Mouse (Mus musculus): ENCODE results near the gene Fmo1. TPM values are rescaled to one million over a fixed set of nuclear protein-coding genes. Genes with fewer than 3 reads are reported as not detected.

Fmo1 gene
- polyA plus RNA-seq (2012; fragmentation: generic; extraction: Trizol), result 5.0 TPM

DNA sequence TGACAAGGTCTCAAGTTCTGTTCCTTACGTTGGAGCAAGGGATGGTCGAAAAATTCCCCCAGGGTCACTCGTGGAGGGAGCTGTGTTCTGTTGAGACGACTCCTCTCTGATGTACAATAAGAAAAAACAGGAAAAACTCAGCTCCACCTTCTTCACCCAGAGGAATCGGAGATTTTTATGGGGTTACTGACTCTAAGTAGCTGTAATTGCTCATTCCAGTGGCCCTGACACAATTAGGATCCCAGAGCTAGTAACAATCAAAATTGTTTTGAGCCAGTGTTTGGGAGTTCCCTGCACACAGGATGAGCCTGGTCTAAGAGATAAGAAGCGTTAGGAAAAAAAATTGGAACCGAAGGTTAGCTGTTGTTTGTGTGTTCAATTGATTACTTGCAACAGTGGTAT lies at the start of gene Fmo1:
Gene Fmo1 (minus strand): TSS at position 331 of the 402 bp plus-strand sequence.
- Histone ChIP-seq H3K4me2 (ENCODE audit: low read depth) (no peak within 1 kb of the TSS), H3ac (ENCODE audit: control insufficient read depth, insufficient read length) (no peak within 1 kb of the TSS), H3K36me3 (ENCODE audit: control insufficient read depth, insufficient read depth) (no peaks in the 10 kb centered on the region), H3K79me2 (ENCODE audit: control insufficient read depth, insufficient read depth) (no peaks in the 10 kb centered on the region), H3K4me3 (no peak within 1 kb of the TSS), H3K27me3 (ENCODE audit: control insufficient read depth, insufficient read depth, insufficient read length) (peaks cover 4% of the 10 kb centered on the region)
- TF ChIP-seq USF1 (IDR thresholded peaks at IDR 0.05; ENCODE audit: low read depth) (no peak), TCF12 (IDR thresholded peaks at IDR 0.05; ENCODE audit: insufficient read depth, poor library complexity, severe bottlenecking) (no peak), CEBPB (IDR thresholded peaks at IDR 0.05; ENCODE audit: insufficient read depth, poor library complexity, severe bottlenecking) (no peak), SRF (IDR thresholded peaks at IDR 0.05; ENCODE audit: control insufficient read depth, insufficient read length, low read depth) (no peak), MYOG (IDR thresholded peaks at IDR 0.05; ENCODE audit: control insufficient read depth in 1 of 3, insufficient read depth in 1 of 3, insufficient read length in 2 of 3, low read depth in 2 of 3) (no peak), TCF3 (IDR thresholded peaks at IDR 0.05; ENCODE audit: insufficient read length, low read depth) (no peak), REST (IDR thresholded peaks at IDR 0.05; ENCODE audit: insufficient read depth, insufficient read length) (no peak), POLR2A (IDR thresholded peaks at IDR 0.05; ENCODE audit: insufficient read length, low read depth) (no peak), E2F4 (IDR thresholded peaks at IDR 0.05; ENCODE audit: insufficient read depth) (no peak), MAX (IDR thresholded peaks at IDR 0.05; ENCODE audit: low read depth) (no peak), POLR2AphosphoS2 (IDR thresholded peaks at IDR 0.05; ENCODE audit: insufficient read length, low read depth) (no peak), MYOD1 (IDR thresholded peaks at IDR 0.05; ENCODE audit: control insufficient read depth in 1 of 3, insufficient read length in 2 of 3, low read depth in 2 of 3) (no peak)

DNA sequence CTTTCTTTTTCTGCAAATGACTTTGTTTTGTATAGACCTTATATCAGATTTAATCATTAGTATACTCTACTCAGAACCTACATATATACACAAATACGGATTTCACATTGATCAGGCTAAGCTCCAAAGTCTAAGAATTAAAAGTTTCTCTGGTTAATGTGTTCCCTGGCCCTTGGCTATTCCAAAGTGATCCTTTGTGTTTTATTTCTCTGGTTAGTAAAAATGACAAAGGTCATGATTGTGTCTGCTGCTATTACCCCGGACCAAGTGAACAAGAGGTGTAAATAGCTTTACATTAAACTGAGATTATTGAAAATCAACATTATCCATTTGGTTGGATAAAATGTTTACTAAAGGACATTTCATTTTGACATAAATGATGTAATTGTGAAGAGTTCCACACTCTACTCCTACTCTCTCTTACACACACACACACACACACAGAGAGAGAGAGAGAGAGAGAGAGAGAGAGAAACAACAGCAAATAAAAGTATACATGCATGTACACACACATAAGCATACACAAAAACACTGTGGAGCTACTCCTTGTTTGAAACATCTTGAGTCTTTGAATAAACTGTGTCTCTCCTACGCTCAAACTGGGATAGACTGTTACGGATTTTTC lies 48.6 kb upstream of the Fmo1 start:
- no peak overlapping the region for H3K4me3 ChIP-seq
- H3K36me3 ChIP-seq (ENCODE audit: control insufficient read depth, insufficient read depth), result no peaks in the 10 kb centered on the region
- peaks cover 10% of the 10 kb centered on the region for H3K27me3 ChIP-seq (ENCODE audit: control insufficient read depth, insufficient read depth, insufficient read length)
- H3K79me2 ChIP-seq (ENCODE audit: control insufficient read depth, insufficient read depth), result no peaks in the 10 kb centered on the region
- H3K4me2 ChIP-seq (ENCODE audit: low read depth), result no peak overlapping the region
- H3ac ChIP-seq (ENCODE audit: control insufficient read depth, insufficient read length), result no peak overlapping the region
- no peak for TF ChIP-seq E2F4 (IDR thresholded peaks at IDR 0.05; ENCODE audit: insufficient read depth)
- no peak for TF ChIP-seq POLR2AphosphoS2 (IDR thresholded peaks at IDR 0.05; ENCODE audit: insufficient read length, low read depth)
- no peak for TF ChIP-seq REST (IDR thresholded peaks at IDR 0.05; ENCODE audit: insufficient read depth, insufficient read length)
- no peak for TF ChIP-seq USF1 (IDR thresholded peaks at IDR 0.05; ENCODE audit: low read depth)
- TF ChIP-seq MAX (IDR thresholded peaks at IDR 0.05; ENCODE audit: low read depth), result no peak
- no peak for TF ChIP-seq TCF3 (IDR thresholded peaks at IDR 0.05; ENCODE audit: insufficient read length, low read depth)
- TF ChIP-seq POLR2A (IDR thresholded peaks at IDR 0.05; ENCODE audit: insufficient read length, low read depth), result no peak
- TF ChIP-seq MYOG (IDR thresholded peaks at IDR 0.05; ENCODE audit: control insufficient read depth in 1 of 3, insufficient read depth in 1 of 3, insufficient read length in 2 of 3, low read depth in 2 of 3), result no peak
- TF ChIP-seq SRF (IDR thresholded peaks at IDR 0.05; ENCODE audit: control insufficient read depth, insufficient read length, low read depth), result no peak
- no peak for TF ChIP-seq CEBPB (IDR thresholded peaks at IDR 0.05; ENCODE audit: insufficient read depth, poor library complexity, severe bottlenecking)
- no peak for TF ChIP-seq MYOD1 (IDR thresholded peaks at IDR 0.05; ENCODE audit: control insufficient read depth in 1 of 3, insufficient read length in 2 of 3, low read depth in 2 of 3)
- no peak for TF ChIP-seq TCF12 (IDR thresholded peaks at IDR 0.05; ENCODE audit: insufficient read depth, poor library complexity, severe bottlenecking)

DNA sequence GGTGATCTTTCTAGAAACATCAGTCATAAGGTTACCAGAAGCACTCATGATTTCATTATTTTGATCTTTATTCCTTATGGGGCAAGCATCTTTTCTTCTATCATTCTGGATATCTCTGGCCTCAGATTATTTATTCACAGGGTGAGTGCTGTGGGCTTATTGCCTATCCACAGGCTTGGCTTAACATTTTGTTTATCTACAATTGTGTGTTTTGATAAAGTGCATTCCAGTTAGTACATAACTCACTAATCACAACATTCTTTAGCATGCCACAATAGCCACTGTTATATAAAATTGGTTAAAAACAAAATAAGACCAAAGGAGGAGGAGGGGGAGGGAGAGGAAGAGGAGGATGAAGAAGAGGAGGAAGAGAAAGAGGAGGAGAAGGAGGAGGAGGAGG lies 45.7 kb upstream of the Fmo1 start:
- Histone ChIP-seq H3K79me2 (ENCODE audit: control insufficient read depth, insufficient read depth) (no peaks in the 10 kb centered on the region), H3K4me2 (ENCODE audit: low read depth) (no peak overlapping the region), H3K27me3 (ENCODE audit: control insufficient read depth, insufficient read depth, insufficient read length) (peaks cover 5% of the 10 kb centered on the region), H3K4me3 (no peak overlapping the region), H3K36me3 (ENCODE audit: control insufficient read depth, insufficient read depth) (no peaks in the 10 kb centered on the region), H3ac (ENCODE audit: control insufficient read depth, insufficient read length) (no peak overlapping the region)
- TF ChIP-seq REST (IDR thresholded peaks at IDR 0.05; ENCODE audit: insufficient read depth, insufficient read length) (no peak), MYOD1 (IDR thresholded peaks at IDR 0.05; ENCODE audit: control insufficient read depth in 1 of 3, insufficient read length in 2 of 3, low read depth in 2 of 3) (no peak), POLR2AphosphoS2 (IDR thresholded peaks at IDR 0.05; ENCODE audit: insufficient read length, low read depth) (no peak), E2F4 (IDR thresholded peaks at IDR 0.05; ENCODE audit: insufficient read depth) (no peak), MYOG (IDR thresholded peaks at IDR 0.05; ENCODE audit: control insufficient read depth in 1 of 3, insufficient read depth in 1 of 3, insufficient read length in 2 of 3, low read depth in 2 of 3) (no peak)

DNA sequence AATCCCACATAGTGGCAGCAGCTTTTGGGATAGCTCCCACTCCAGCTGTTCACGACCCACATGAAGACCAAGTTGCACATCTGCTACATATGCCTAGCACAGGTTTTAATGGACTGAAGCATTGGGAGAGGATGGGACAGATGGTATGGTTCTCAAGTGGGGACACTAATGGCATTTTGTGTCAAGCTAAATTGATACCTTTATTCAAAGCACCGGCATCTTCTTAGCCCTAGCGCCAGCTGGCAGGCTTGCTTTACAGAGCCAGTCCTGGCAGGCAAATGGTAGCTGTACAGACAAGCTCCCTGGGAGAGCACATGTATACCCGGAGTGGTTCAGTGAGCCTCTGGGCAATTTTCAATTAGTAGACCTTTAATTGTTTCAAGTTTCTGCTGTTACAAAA lies 35.5 kb upstream of the Fmo1 start:
- no peak overlapping the region for H3ac ChIP-seq (ENCODE audit: control insufficient read depth, insufficient read length)
- peaks cover 8% of the 10 kb centered on the region for H3K27me3 ChIP-seq (ENCODE audit: control insufficient read depth, insufficient read depth, insufficient read length)
- TF ChIP-seq POLR2A (IDR thresholded peaks at IDR 0.05; ENCODE audit: insufficient read length, low read depth), result no peak
- no peak for TF ChIP-seq REST (IDR thresholded peaks at IDR 0.05; ENCODE audit: insufficient read depth, insufficient read length)
- TF ChIP-seq SRF (IDR thresholded peaks at IDR 0.05; ENCODE audit: control insufficient read depth, insufficient read length, low read depth), result no peak
- TF ChIP-seq MAX (IDR thresholded peaks at IDR 0.05; ENCODE audit: low read depth), result no peak
- TF ChIP-seq TCF3 (IDR thresholded peaks at IDR 0.05; ENCODE audit: insufficient read length, low read depth), result no peak
- TF ChIP-seq USF1 (IDR thresholded peaks at IDR 0.05; ENCODE audit: low read depth), result no peak
- no peak for TF ChIP-seq CEBPB (IDR thresholded peaks at IDR 0.05; ENCODE audit: insufficient read depth, poor library complexity, severe bottlenecking)
- no peak for TF ChIP-seq MYOD1 (IDR thresholded peaks at IDR 0.05; ENCODE audit: control insufficient read depth in 1 of 3, insufficient read length in 2 of 3, low read depth in 2 of 3)
- TF ChIP-seq TCF12 (IDR thresholded peaks at IDR 0.05; ENCODE audit: insufficient read depth, poor library complexity, severe bottlenecking), result no peak
- no peak for TF ChIP-seq MYOG (IDR thresholded peaks at IDR 0.05; ENCODE audit: control insufficient read depth in 1 of 3, insufficient read depth in 1 of 3, insufficient read length in 2 of 3, low read depth in 2 of 3)
- no peak for TF ChIP-seq POLR2AphosphoS2 (IDR thresholded peaks at IDR 0.05; ENCODE audit: insufficient read length, low read depth)
- H3K4me2 ChIP-seq (ENCODE audit: low read depth), result no peak overlapping the region
- no peaks in the 10 kb centered on the region for H3K79me2 ChIP-seq (ENCODE audit: control insufficient read depth, insufficient read depth)
- H3K4me3 ChIP-seq, result no peak overlapping the region
- H3K36me3 ChIP-seq (ENCODE audit: control insufficient read depth, insufficient read depth), result no peaks in the 10 kb centered on the region
